Mouse (Mus musculus): Measurements from ENCODE around the gene Fat3.

DNA sequence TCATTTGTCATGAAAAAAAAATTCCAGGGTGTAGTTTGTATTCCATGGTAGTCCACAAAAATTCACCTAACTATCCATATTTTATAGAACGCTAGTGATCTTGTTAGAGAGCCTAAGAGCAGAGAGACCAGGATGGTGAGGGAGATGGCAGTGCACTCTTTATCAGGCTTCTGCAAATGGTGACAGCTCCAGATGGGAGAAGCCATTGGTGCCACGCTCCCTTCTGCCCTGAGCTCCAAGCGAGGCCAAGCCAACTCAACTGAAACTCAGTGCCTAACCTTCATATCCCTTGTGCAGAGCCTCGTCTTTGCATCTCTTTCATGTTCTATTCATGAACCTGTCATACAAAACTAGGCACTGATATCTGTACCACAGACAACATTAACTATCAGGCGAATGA lies 575.8 kb downstream of the Fat3 start:
- TF ChIP-seq GATA1 (IDR thresholded peaks at IDR 0.05; ENCODE audit: borderline replicate concordance, low read length), result no peak
- no peak for TF ChIP-seq FLI1 (IDR thresholded peaks at IDR 0.05; ENCODE audit: low read length)
